Mouse (Mus musculus): ENCODE results near the gene Jak1. TPM values are rescaled to one million over a fixed set of nuclear protein-coding genes. Genes with fewer than 3 reads are reported as not detected.

The Jak1 gene
- polyA plus RNA-seq, 1 experiment from 2014 or later, result 55.9 TPM

DNA sequence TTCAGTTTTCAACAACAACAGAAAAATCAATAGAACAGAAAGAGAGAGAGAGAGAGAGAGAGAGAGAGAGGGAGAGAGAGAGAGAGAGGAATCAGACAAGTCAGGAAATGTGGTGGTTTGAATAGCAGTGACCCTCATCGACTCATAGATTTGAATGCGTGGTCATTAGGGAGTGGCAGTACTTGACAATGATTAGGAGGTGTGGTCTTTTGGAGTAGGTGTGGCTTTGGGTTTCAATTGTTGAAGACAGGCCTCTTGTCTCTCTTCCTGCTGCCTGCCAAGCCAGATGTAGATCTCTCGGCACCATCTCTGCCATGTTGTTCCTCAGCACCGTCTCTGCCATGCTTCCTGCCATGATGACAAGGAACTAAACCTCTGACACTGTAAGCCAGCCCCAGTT is 121.2 kb downstream of the Jak1 start:
- peaks cover 10% of the 10 kb centered on the region; the same call in 1 of the 2 replicates for H3K36me3 ChIP-seq
- 60% methylated on average over 4 of the region's 4 CpGs for WGBS
- H3K4me3 ChIP-seq, result no peak overlapping the region
- no peak overlapping the region for H3K27ac ChIP-seq
- H3K9me3 ChIP-seq, result no peaks in the 10 kb centered on the region
- no peaks in the 10 kb centered on the region for H3K27me3 ChIP-seq (ENCODE audit: insufficient read depth, poor library complexity, severe bottlenecking)
- no peak for DNase-seq (ENCODE audit: low spot score)
- H3K4me1 ChIP-seq, result no peaks in the 10 kb centered on the region

DNA sequence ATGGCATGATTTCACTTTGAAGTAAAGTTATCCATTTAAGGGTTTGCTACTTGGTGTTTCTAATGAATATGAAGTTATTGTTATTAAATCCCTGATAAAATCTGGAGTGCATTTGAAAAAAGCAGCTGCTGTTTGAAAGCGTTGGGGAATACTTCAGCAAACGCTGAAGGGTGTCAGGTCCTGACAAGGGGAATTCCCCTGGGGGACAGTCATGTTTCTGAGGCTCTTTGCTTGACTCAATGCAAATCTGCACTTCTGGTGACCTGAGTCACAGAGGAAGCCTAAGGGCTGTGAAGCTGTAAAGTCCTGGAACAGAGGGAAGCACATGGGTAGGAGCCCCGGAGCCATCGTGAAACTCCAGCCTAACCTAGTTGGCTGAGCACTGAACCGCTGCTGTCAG is 123.3 kb downstream of the Jak1 start:
- WGBS, result 72% methylated on average over 5 of the region's 5 CpGs
- H3K27ac ChIP-seq, result no peak overlapping the region
- no peaks in the 10 kb centered on the region for H3K4me1 ChIP-seq
- H3K27me3 ChIP-seq (ENCODE audit: insufficient read depth, poor library complexity, severe bottlenecking), result no peaks in the 10 kb centered on the region
- H3K36me3 ChIP-seq, result no peaks in the 10 kb centered on the region
- no peak overlapping the region for H3K4me3 ChIP-seq
- no peaks in the 10 kb centered on the region for H3K9me3 ChIP-seq
- DNase-seq (ENCODE audit: low spot score), result no peak

DNA sequence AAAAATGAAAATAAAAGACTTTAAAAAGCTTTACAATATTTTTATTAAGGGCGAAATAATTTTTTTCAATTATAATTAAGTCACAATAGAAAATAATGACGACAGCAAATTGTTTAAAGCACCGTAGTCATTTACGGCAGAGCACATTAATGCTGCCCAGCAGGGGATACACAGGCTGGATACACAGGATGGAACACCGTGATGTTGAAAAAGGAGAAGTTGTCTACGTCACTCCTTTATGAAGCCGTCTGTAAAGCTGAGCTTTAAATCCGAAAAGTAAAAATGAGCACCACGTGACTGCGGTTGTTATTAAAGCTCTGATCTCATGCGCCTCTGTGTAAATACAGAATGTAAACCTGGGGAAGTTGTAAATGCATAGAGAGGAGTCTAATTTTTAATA is 127.1 kb downstream of the Jak1 start:
- 89% methylated on average over 11 of the region's 11 CpGs for WGBS
- no peak for DNase-seq (ENCODE audit: low spot score)
- Histone ChIP-seq H3K36me3 (no peaks in the 10 kb centered on the region), H3K27ac (no peak overlapping the region), H3K4me3 (no peak overlapping the region), H3K9me3 (no peaks in the 10 kb centered on the region), H3K4me1 (no peaks in the 10 kb centered on the region), H3K27me3 (ENCODE audit: insufficient read depth, poor library complexity, severe bottlenecking) (no peaks in the 10 kb centered on the region)

DNA sequence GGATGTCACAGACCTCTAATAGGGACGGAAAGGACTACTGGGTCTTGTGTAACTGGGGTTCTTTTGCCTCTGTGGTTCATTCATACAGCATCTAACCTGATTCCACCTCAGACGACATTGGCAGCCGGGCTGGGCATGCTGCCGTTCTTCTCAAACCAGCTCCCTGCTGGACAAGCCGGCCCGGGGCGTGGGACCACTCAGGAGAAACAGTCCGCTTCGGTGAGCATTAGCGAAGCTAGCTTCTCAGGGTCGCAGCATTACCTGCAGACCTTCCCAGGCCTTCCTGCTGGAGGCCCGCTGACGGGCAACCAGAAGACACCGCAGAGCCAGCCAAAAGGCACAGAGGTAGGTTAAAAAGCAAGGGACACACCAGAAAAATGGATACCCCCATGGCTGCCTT is 129.2 kb downstream of the Jak1 start:
- Histone ChIP-seq H3K9me3 (no peaks in the 10 kb centered on the region), H3K36me3 (no peaks in the 10 kb centered on the region), H3K27me3 (ENCODE audit: insufficient read depth, poor library complexity, severe bottlenecking) (no peaks in the 10 kb centered on the region), H3K27ac (no peak overlapping the region), H3K4me3 (no peak overlapping the region), H3K4me1 (no peaks in the 10 kb centered on the region)
- peak; percentile 59 for DNase-seq (ENCODE audit: low spot score)
- 90% methylated on average over 14 of the region's 14 CpGs for WGBS

DNA sequence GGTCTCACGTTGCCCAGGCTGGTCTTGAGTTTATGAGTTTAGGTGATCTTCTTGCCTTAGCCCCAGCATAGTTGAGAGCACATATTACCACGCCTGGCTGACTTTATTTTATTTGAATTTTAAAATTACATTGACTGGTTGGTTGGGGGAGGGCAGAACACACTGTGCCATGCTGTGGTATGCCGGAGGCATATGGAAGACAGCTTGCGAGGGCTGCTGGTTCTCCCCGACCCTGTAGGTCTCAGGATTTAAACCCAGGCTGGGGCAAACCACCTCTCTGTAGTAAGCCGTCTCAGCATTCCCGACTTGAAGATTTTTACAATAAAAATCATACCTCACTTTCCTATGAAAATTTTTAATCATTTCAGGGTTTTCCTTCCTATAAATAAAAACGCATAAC is 130.1 kb downstream of the Jak1 start:
- Histone ChIP-seq H3K27me3 (ENCODE audit: insufficient read depth, poor library complexity, severe bottlenecking) (no peaks in the 10 kb centered on the region), H3K27ac (no peak overlapping the region), H3K4me1 (no peaks in the 10 kb centered on the region), H3K9me3 (no peaks in the 10 kb centered on the region), H3K36me3 (no peaks in the 10 kb centered on the region), H3K4me3 (no peak overlapping the region)
- DNase-seq (ENCODE audit: low spot score), result peak; percentile 38
- 82% methylated on average over 8 of the region's 8 CpGs for WGBS

DNA sequence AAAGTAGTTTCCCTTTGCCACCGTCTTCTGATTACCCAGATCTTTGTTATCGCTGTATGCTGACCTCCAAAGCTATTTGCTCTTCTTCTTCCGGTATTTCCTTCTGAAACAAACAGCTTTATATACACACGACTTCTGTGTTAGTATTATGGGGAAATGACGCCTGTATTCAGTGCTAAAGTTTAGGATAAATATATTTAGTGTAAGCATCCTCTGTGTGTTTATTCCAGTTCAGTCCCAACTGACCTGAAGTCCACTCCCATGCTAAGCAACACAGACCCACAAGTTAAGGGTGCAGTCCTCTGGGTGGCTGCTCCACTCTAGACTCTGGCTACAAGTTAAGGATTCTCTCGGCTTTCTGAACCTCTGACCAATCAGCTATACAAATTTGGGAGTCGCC is 144.1 kb downstream of the Jak1 start:
- 0 out of 2 replicates have a peak, but pooled peaks cover 7% of the 10 kb centered on the region for H3K36me3 ChIP-seq

DNA sequence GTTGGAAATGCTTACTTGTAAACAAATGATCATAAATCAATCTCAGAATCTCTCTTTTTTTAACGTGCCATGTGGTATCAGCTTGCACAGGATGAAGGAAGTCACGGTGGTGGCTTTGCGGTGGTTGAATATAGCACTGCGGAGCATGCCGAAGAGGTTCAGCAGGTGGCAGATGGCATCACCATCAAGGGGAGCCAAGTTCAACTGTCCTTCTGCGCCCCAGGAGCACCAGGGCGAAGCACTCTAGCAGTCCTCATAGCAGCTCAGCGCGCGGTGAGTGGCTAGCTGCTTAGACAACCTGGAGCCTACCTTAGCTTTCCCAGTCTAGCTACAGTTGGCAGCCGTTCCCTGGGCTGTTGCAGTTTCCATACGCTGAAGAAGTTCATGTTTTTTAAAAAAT is 158.0 kb downstream of the Jak1 start:
- Histone ChIP-seq H3K27ac (no peak overlapping the region), H3K4me1 (no peaks in the 10 kb centered on the region), H3K27me3 (ENCODE audit: insufficient read depth, poor library complexity, severe bottlenecking) (no peaks in the 10 kb centered on the region), H3K9me3 (no peaks in the 10 kb centered on the region), H3K4me3 (no peak overlapping the region), H3K36me3 (peaks cover 19% of the 10 kb centered on the region)
- 86% methylated on average over 12 of the region's 12 CpGs for WGBS
- DNase-seq (ENCODE audit: low spot score), result no peak

More for the DNA sequence above, 144.1 kb downstream of the Jak1 start:
- no peaks in the 10 kb centered on the region for H3K27me3 ChIP-seq (ENCODE audit: insufficient read depth, poor library complexity, severe bottlenecking)
- no peak overlapping the region for H3K27ac ChIP-seq
- WGBS, result 88% methylated on average over 7 of the region's 7 CpGs
- no peaks in the 10 kb centered on the region for H3K9me3 ChIP-seq
- DNase-seq (ENCODE audit: low spot score), result no peak
- H3K4me1 ChIP-seq, result peaks cover 12% of the 10 kb centered on the region; the same call in 1 of the 2 replicates
- H3K4me3 ChIP-seq, result no peak overlapping the region

Other genes with a start within 250 kb of the Jak1 start
- not detected in 2 replicates for gene Gm10577, start 244.6 kb downstream of the Jak1 start, polyA plus RNA-seq (2016; fragmentation: Nextera tagmentation; extraction: Ambion mirVana)
- gene Raver2, start 196.3 kb downstream of the Jak1 start, polyA plus RNA-seq (2016; fragmentation: Nextera tagmentation; extraction: Ambion mirVana), result 4.3 and 4.5 TPM in 2 replicates
- gene Ak4, start 154.0 kb upstream of the Jak1 start, polyA plus RNA-seq (2016; fragmentation: Nextera tagmentation; extraction: Ambion mirVana), result 28.5 and 30.4 TPM in 2 replicates
- 0.44 and 0.59 TPM in 2 replicates for gene Dnajc6, start 231.4 kb upstream of the Jak1 start, polyA plus RNA-seq (2016; fragmentation: Nextera tagmentation; extraction: Ambion mirVana)